Mouse (Mus musculus): ENCODE results near the gene Optn.

GRCm38 (mm10) chr2:4983987-4984386, 79.9 kb downstream of the Optn start:
- TF ChIP-seq POLR2A (IDR thresholded peaks at IDR 0.05; ENCODE audit: insufficient read depth, low read length) = no peak
- TF ChIP-seq CTCF (IDR thresholded peaks at IDR 0.05; ENCODE audit: low read depth, low read length) = no peak

All from ES-Bruce4 (cell line).